Mouse (Mus musculus): ENCODE data around the gene Meis1. TPM values are rescaled to one million over a fixed set of nuclear protein-coding genes. Genes with fewer than 3 reads are reported as not detected.

The Meis1 gene
- 106 and 112 TPM in 2 replicates for polyA plus RNA-seq (2015; fragmentation: Nextera tagmentation; extraction: Ambion mirVana)

GRCm38 (mm10) chr11:19018489-19019203, at the start of gene Meis1:
Gene Meis1, minus strand, starts transcription at chr11:19018985.
- WGBS: under 1% methylated on average over 29 of the region's 29 CpGs
- peak; percentile 90 for ATAC-seq
- Histone ChIP-seq H3K27ac (peak within 1 kb of the TSS; percentile 99), H3K36me3 (no peaks in the 10 kb centered on the region), H3K27me3 (replicated peaks) (no peaks in the 10 kb centered on the region), H3K9me3 (no peaks in the 10 kb centered on the region), H3K4me1 (replicated peaks) (peaks cover 10% of the 10 kb centered on the region), H3K4me3 (replicated peaks) (peak within 1 kb of the TSS; percentile 70), H3K9ac (peak within 1 kb of the TSS; percentile 93), H3K4me2 (replicated peaks) (peak within 1 kb of the TSS; percentile 80)

GRCm38 (mm10) chr11:19067334-19067733, 48.5 kb upstream of the Meis1 start:
- no peak for ATAC-seq
- H3K9ac ChIP-seq: no peak overlapping the region
- H3K4me2 ChIP-seq (replicated peaks): no peak overlapping the region
- H3K36me3 ChIP-seq: no peaks in the 10 kb centered on the region
- no peak overlapping the region for H3K4me3 ChIP-seq (replicated peaks)
- WGBS: 63% methylated on average over 5 of the region's 5 CpGs
- no peaks in the 10 kb centered on the region for H3K27me3 ChIP-seq (replicated peaks)
- H3K4me1 ChIP-seq (replicated peaks): no peaks in the 10 kb centered on the region
- H3K9me3 ChIP-seq: no peaks in the 10 kb centered on the region
- no peak overlapping the region for H3K27ac ChIP-seq

- Histone ChIP-seq H3K9ac (no peak overlapping the region), H3K4me2 (replicated peaks) (no peak overlapping the region), H3K4me3 (replicated peaks) (no peak overlapping the region), H3K27me3 (replicated peaks) (no peaks in the 10 kb centered on the region), H3K4me1 (replicated peaks) (no peaks in the 10 kb centered on the region), H3K9me3 (no peaks in the 10 kb centered on the region), H3K36me3 (no peaks in the 10 kb centered on the region), H3K27ac (no peak overlapping the region)
- no peak for ATAC-seq
- WGBS: 51% methylated on average over 7 of the region's 7 CpGs
These were observed 30.5 kb upstream of the Meis1 start for GRCm38 (mm10) chr11:19049276-19049675.

GRCm38 (mm10) chr11:19036595-19037166, 17.9 kb upstream of the Meis1 start:
- no peaks in the 10 kb centered on the region for H3K9me3 ChIP-seq
- no peak overlapping the region for H3K9ac ChIP-seq
- no peak overlapping the region for H3K4me2 ChIP-seq (replicated peaks)
- H3K4me3 ChIP-seq (replicated peaks): no peak overlapping the region
- 0 out of 2 replicates have a peak, but pooled peaks cover 3% of the 10 kb centered on the region for H3K4me1 ChIP-seq (replicated peaks)
- H3K27ac ChIP-seq: no peak overlapping the region
- no peak for ATAC-seq
- H3K27me3 ChIP-seq (replicated peaks): no peaks in the 10 kb centered on the region
- no peaks in the 10 kb centered on the region for H3K36me3 ChIP-seq
- WGBS: 91% methylated on average over 10 of the region's 10 CpGs

- Histone ChIP-seq H3K4me1 (replicated peaks) (peaks cover 5% of the 10 kb centered on the region), H3K36me3 (no peaks in the 10 kb centered on the region), H3K4me2 (replicated peaks) (peak overlapping the region; percentile 99), H3K9ac (peak overlapping the region; percentile 64), H3K27ac (peak overlapping the region; percentile 67), H3K27me3 (replicated peaks) (no peaks in the 10 kb centered on the region), H3K4me3 (replicated peaks) (peak overlapping the region; percentile 52), H3K9me3 (no peaks in the 10 kb centered on the region)
- under 1% methylated on average over 58 of the region's 58 CpGs for WGBS
- peak; percentile 93 for ATAC-seq
These were observed 8.1 kb upstream of the Meis1 start for GRCm38 (mm10) chr11:19026581-19027561.

- 9% methylated on average over 11 of the region's 11 CpGs for WGBS
- Histone ChIP-seq H3K9me3 (no peaks in the 10 kb centered on the region), H3K4me3 (replicated peaks) (peak overlapping the region; percentile 52), H3K27ac (peak overlapping the region; percentile 67; the same call in 1 of the 2 replicates), H3K4me2 (replicated peaks) (peak overlapping the region; percentile 99), H3K4me1 (replicated peaks) (peaks cover 10% of the 10 kb centered on the region), H3K27me3 (replicated peaks) (no peaks in the 10 kb centered on the region), H3K9ac (peak overlapping the region; percentile 64; the same call in 1 of the 2 replicates), H3K36me3 (no peaks in the 10 kb centered on the region)
- ATAC-seq: no peak
These were observed 7.3 kb upstream of the Meis1 start for GRCm38 (mm10) chr11:19025976-19026520.

GRCm38 (mm10) chr11:19024496-19025265, 5.9 kb upstream of the Meis1 start:
- no peak overlapping the region for H3K9ac ChIP-seq
- no peak for ATAC-seq
- H3K4me1 ChIP-seq (replicated peaks): peaks cover 13% of the 10 kb centered on the region
- H3K27ac ChIP-seq: no peak overlapping the region
- no peaks in the 10 kb centered on the region for H3K9me3 ChIP-seq
- no peaks in the 10 kb centered on the region for H3K27me3 ChIP-seq (replicated peaks)
- H3K36me3 ChIP-seq: no peaks in the 10 kb centered on the region
- no peak overlapping the region for H3K4me2 ChIP-seq (replicated peaks)
- WGBS: 36% methylated on average over 8 of the region's 8 CpGs
- H3K4me3 ChIP-seq (replicated peaks): no peak overlapping the region

GRCm38 (mm10) chr11:19023356-19023755, 4.6 kb upstream of the Meis1 start:
- WGBS: 37% methylated on average over 5 of the region's 5 CpGs
- Histone ChIP-seq H3K4me2 (replicated peaks) (no peak overlapping the region), H3K27me3 (replicated peaks) (no peaks in the 10 kb centered on the region), H3K4me1 (replicated peaks) (peaks cover 13% of the 10 kb centered on the region), H3K27ac (no peak overlapping the region), H3K9me3 (no peaks in the 10 kb centered on the region), H3K4me3 (replicated peaks) (no peak overlapping the region), H3K36me3 (no peaks in the 10 kb centered on the region), H3K9ac (no peak overlapping the region)
- no peak for ATAC-seq

GRCm38 (mm10) chr11:19022576-19022975, 3.8 kb upstream of the Meis1 start:
- Histone ChIP-seq H3K36me3 (no peaks in the 10 kb centered on the region), H3K9ac (no peak overlapping the region), H3K27ac (peak overlapping the region; percentile 41; the same call in 1 of the 2 replicates), H3K9me3 (no peaks in the 10 kb centered on the region), H3K4me2 (replicated peaks) (peak overlapping the region; percentile 33), H3K27me3 (replicated peaks) (no peaks in the 10 kb centered on the region), H3K4me1 (replicated peaks) (peaks cover 13% of the 10 kb centered on the region), H3K4me3 (replicated peaks) (no peak overlapping the region)
- 29% methylated on average over 2 of the region's 2 CpGs for WGBS
- ATAC-seq: no peak

- Histone ChIP-seq H3K27me3 (replicated peaks) (no peaks in the 10 kb centered on the region), H3K36me3 (no peaks in the 10 kb centered on the region), H3K4me1 (replicated peaks) (peaks cover 10% of the 10 kb centered on the region), H3K9ac (peak overlapping the region; percentile 61), H3K9me3 (no peaks in the 10 kb centered on the region), H3K27ac (peak overlapping the region; percentile 99), H3K4me3 (replicated peaks) (peak overlapping the region; percentile 70), H3K4me2 (replicated peaks) (peak overlapping the region; percentile 80)
- peak; percentile 14 for ATAC-seq
- 8% methylated on average over 28 of the region's 28 CpGs for WGBS
These were observed 2.3 kb upstream of the Meis1 start for GRCm38 (mm10) chr11:19020951-19021710.

- ATAC-seq: peak; percentile 84
- H3K36me3 ChIP-seq: no peaks in the 10 kb centered on the region
- H3K9me3 ChIP-seq: no peaks in the 10 kb centered on the region
- peak overlapping the region; percentile 70 for H3K4me3 ChIP-seq (replicated peaks)
- H3K9ac ChIP-seq: peak overlapping the region; percentile 93
- peaks cover 10% of the 10 kb centered on the region for H3K4me1 ChIP-seq (replicated peaks)
- H3K4me2 ChIP-seq (replicated peaks): peak overlapping the region; percentile 80
- under 1% methylated on average over 25 of the region's 25 CpGs for WGBS
- H3K27ac ChIP-seq: peak overlapping the region; percentile 99
- H3K27me3 ChIP-seq (replicated peaks): no peaks in the 10 kb centered on the region
These were observed 1.6 kb upstream of the Meis1 start for GRCm38 (mm10) chr11:19020371-19020824.

Data from intestine, embryonic 15.5 days (tissue).